Mouse (Mus musculus): ENCODE measurements around the gene Cd47. TPM values are rescaled to one million over a fixed set of nuclear protein-coding genes. Genes with fewer than 3 reads are reported as not detected.

The Cd47 gene
- polyA plus RNA-seq, 1 experiment from 2014 or later = 32.2 TPM

DNA sequence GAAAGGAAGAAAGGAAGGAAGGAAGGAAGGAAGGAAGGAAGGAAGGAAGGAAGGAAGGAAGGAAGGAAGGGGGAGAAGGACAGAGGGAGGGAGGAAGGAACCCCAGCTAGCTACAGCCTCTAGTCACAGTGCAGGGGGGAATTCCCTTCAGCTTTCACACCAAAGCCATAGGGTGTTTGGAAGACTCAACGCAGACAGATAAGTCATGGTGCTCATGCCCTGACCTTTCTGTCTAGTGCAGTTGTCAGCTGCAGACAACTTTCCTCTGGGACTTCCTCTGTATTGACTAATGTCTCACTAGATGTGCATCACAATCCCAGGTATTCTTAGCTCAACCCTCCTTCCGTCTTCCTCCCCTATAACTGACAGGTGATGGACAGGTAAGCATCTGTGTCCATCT, 3.4 kb upstream of the Cd47 start:
- WGBS = 92% methylated on average over 2 of the region's 2 CpGs
- H3K27me3 ChIP-seq (replicated peaks; ENCODE audit: low read depth, poor library complexity, severe bottlenecking) = no peaks in the 10 kb centered on the region

DNA sequence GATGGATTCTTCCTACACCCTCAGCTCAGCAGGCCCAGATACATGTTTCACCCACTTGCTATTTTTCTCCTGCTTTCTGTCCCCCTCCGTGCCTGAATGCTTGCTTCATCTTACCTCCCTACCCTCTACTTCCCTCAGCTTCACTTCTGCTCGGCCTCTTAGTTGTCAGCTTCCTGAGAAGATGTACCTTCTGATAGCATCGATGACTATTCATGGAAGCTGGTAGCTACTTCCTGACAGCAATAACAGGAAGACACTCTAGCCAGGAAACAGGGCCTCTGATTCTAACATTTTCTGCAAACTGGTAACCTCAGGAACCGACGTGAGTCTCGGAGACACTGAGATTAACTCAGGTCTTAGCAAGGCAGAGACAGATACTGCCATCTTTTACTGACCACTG, 1.5 kb upstream of the Cd47 start:
- Histone ChIP-seq H3K9me3 (no peaks in the 10 kb centered on the region), H3K27me3 (replicated peaks; ENCODE audit: low read depth, poor library complexity, severe bottlenecking) (0 out of 2 replicates have a peak, but pooled peaks cover 4% of the 10 kb centered on the region), H3K27ac (replicated peaks) (no peak overlapping the region), H3K36me3 (replicated peaks) (no peaks in the 10 kb centered on the region), H3K4me1 (peaks cover 8% of the 10 kb centered on the region), H3K4me3 (no peak overlapping the region)
- WGBS = 80% methylated on average over 6 of the region's 6 CpGs
- DNase-seq (ENCODE audit: low spot score) = no peak

More for the DNA sequence above, 3.4 kb upstream of the Cd47 start:
- Histone ChIP-seq H3K4me3 (no peak overlapping the region), H3K9me3 (no peaks in the 10 kb centered on the region), H3K27ac (replicated peaks) (no peak overlapping the region), H3K4me1 (peaks cover 5% of the 10 kb centered on the region; the same call in 1 of the 2 replicates), H3K36me3 (replicated peaks) (no peaks in the 10 kb centered on the region)
- no peak for DNase-seq (ENCODE audit: low spot score)

DNA sequence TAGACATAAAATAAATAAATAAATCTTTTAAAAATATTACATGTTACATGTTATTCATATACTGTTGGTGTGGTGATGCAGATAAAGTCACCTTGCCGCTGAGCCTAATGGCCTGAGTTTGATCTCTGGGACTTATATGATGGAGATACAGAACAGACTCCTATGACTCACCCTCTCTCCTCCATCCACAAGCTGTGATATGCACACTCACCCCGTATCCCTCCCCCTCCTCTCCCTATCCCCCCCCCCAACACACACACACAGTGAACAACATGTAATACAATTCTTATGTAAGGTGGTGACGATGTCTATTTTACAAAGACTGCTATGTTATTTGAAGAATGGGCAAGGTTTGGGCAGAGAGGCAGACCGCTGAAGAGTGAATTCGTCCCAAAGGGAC, 663 bp downstream of the Cd47 start:
- Histone ChIP-seq H3K9me3 (no peaks in the 10 kb centered on the region), H3K27me3 (replicated peaks; ENCODE audit: low read depth, poor library complexity, severe bottlenecking) (0 out of 2 replicates have a peak, but pooled peaks cover 4% of the 10 kb centered on the region), H3K27ac (replicated peaks) (no peak overlapping the region), H3K4me3 (no peak overlapping the region), H3K4me1 (peaks cover 27% of the 10 kb centered on the region), H3K36me3 (replicated peaks) (no peaks in the 10 kb centered on the region)
- WGBS = 88% methylated on average over 5 of the region's 5 CpGs
- no peak for DNase-seq (ENCODE audit: low spot score)

DNA sequence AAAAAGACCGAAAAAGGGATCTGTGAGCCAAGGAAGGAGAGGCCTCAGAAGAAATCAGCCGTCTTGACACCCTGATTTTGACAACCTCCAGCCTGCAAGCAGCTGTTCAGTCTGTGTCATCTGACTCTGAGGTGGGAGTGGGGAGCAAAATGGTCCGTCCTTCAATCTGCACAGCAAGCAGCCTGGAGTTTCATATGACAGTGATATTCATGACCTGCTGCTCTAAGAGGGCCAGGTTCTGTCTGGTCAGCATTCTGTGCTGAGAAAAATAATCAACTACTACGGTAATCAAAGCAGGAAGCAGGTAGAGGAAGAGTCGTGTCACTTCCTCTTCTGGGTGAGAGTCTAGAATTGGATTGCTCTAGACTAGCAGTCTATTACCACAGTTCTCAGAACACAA, 1.1 kb downstream of the Cd47 start:
- 67% methylated on average over 5 of the region's 5 CpGs for WGBS
- DNase-seq (ENCODE audit: low spot score) = no peak
- no peak overlapping the region for H3K4me3 ChIP-seq
- no peaks in the 10 kb centered on the region for H3K9me3 ChIP-seq
- no peak overlapping the region for H3K27ac ChIP-seq (replicated peaks)
- 0 out of 2 replicates have a peak, but pooled peaks cover 4% of the 10 kb centered on the region for H3K27me3 ChIP-seq (replicated peaks; ENCODE audit: low read depth, poor library complexity, severe bottlenecking)
- H3K36me3 ChIP-seq (replicated peaks) = no peaks in the 10 kb centered on the region
- peaks cover 29% of the 10 kb centered on the region for H3K4me1 ChIP-seq

DNA sequence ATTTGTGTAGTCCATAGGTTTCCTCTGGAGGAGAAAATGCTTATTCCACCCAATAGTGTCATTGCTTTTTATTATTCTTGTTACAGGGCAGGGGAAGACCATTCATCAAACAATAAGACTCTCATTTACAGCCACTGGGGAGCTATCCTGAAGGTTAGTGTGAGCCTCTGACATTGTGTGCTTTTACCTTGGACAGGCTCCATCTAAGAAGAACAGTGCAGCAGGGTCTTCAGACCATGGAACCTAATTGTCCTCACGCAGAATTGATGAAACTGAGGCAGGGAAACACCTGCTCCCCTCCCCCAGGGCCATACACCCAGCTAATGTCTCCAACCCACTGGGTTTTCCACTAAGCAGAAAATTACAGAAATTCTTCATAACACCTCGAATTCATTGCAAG, 2.7 kb downstream of the Cd47 start:
- no peak for DNase-seq (ENCODE audit: low spot score)
- H3K27ac ChIP-seq (replicated peaks) = no peak overlapping the region
- no peaks in the 10 kb centered on the region for H3K36me3 ChIP-seq (replicated peaks)
- WGBS = 63% methylated on average over 2 of the region's 2 CpGs
- 0 out of 2 replicates have a peak, but pooled peaks cover 4% of the 10 kb centered on the region for H3K27me3 ChIP-seq (replicated peaks; ENCODE audit: low read depth, poor library complexity, severe bottlenecking)
- H3K4me3 ChIP-seq = no peak overlapping the region
- peaks cover 29% of the 10 kb centered on the region for H3K4me1 ChIP-seq
- no peaks in the 10 kb centered on the region for H3K9me3 ChIP-seq

DNA sequence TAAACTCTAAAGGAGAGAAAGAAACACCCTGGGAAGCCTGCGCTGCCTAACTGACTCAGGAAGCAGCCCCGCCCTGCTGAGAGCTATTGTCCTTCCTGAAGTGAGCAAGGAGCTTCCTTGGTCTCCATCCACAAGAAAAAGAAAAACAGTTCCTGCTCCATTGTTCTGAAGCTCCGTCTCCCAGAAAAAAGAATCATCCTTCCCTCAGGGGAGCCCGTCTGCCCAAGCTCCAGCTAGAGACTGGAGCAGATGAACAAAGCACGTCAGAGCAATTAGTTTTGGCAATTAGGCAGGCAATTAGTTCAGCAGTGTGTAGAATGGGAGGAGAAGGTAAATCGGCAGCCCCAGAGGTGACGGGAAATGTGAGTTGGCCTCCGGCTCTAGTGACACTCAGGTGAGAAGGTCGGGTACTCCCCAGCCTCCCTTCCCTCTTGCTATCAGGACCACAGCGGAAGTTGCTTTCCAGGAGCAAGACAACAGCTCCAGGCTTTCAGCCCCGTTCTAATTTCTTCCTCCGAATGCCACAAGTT, 3.7 kb downstream of the Cd47 start:
- no peaks in the 10 kb centered on the region for H3K9me3 ChIP-seq
- 0 out of 2 replicates have a peak, but pooled peaks cover 4% of the 10 kb centered on the region for H3K27me3 ChIP-seq (replicated peaks; ENCODE audit: low read depth, poor library complexity, severe bottlenecking)
- WGBS = 2% methylated on average over 12 of the region's 12 CpGs
- peak; percentile 42 for DNase-seq (ENCODE audit: low spot score)
- H3K4me3 ChIP-seq = peak overlapping the region; percentile 51
- H3K27ac ChIP-seq (replicated peaks) = peak overlapping the region; percentile 77
- peaks cover 29% of the 10 kb centered on the region for H3K4me1 ChIP-seq
- no peaks in the 10 kb centered on the region for H3K36me3 ChIP-seq (replicated peaks)

DNA sequence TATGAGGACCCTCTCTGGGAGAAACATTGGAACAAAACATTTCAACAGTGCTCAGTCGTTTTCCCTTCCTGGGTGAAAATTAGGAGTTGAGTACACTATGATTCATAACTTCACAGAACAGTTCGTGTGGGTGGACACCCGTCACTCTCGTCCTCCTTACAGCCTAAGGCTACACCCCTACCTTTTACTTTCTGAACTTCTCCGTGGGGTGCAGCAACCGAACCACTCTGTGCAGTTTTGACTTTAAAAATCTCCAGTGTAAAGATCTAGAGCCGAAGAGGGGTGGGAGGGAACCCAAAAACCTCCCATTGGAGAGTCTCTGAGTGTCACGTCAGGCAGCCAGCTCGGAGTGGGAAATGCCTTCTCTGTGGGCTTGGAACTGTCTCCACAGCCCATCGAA, 6.6 kb downstream of the Cd47 start:
- H3K4me3 ChIP-seq = no peak overlapping the region
- no peaks in the 10 kb centered on the region for H3K9me3 ChIP-seq
- DNase-seq (ENCODE audit: low spot score) = no peak
- 85% methylated on average over 10 of the region's 10 CpGs for WGBS
- H3K27ac ChIP-seq (replicated peaks) = no peak overlapping the region
- H3K27me3 ChIP-seq (replicated peaks; ENCODE audit: low read depth, poor library complexity, severe bottlenecking) = 0 out of 2 replicates have a peak, but pooled peaks cover 4% of the 10 kb centered on the region
- peaks cover 25% of the 10 kb centered on the region for H3K4me1 ChIP-seq
- no peaks in the 10 kb centered on the region for H3K36me3 ChIP-seq (replicated peaks)

DNA sequence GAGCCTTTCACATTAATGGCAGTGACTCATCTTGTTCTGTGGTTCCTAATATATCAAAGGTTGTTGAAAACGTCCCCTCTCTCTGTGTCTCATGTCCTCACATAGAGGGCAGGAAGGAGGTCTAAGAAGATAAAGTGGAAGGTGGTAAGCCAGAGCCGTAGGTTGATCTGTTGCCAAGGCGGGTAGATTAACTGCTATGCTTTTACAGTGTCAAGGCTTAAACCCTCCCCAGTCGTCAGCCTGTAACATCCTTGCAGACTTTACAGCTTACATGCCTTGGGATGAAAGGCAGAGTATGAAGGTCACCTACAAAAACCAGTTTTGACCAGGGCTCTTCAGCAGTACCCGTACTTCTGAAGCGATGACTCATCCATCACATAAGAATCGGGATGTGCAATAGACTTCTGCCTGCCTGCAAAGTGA, 7.1 kb downstream of the Cd47 start:
- H3K27me3 ChIP-seq (replicated peaks; ENCODE audit: low read depth, poor library complexity, severe bottlenecking) = 0 out of 2 replicates have a peak, but pooled peaks cover 4% of the 10 kb centered on the region
- H3K4me3 ChIP-seq = no peak overlapping the region
- no peak overlapping the region for H3K27ac ChIP-seq (replicated peaks)
- 87% methylated on average over 7 of the region's 7 CpGs for WGBS
- no peaks in the 10 kb centered on the region for H3K36me3 ChIP-seq (replicated peaks)
- H3K9me3 ChIP-seq = no peaks in the 10 kb centered on the region
- DNase-seq (ENCODE audit: low spot score) = no peak
- H3K4me1 ChIP-seq = peaks cover 28% of the 10 kb centered on the region

DNA sequence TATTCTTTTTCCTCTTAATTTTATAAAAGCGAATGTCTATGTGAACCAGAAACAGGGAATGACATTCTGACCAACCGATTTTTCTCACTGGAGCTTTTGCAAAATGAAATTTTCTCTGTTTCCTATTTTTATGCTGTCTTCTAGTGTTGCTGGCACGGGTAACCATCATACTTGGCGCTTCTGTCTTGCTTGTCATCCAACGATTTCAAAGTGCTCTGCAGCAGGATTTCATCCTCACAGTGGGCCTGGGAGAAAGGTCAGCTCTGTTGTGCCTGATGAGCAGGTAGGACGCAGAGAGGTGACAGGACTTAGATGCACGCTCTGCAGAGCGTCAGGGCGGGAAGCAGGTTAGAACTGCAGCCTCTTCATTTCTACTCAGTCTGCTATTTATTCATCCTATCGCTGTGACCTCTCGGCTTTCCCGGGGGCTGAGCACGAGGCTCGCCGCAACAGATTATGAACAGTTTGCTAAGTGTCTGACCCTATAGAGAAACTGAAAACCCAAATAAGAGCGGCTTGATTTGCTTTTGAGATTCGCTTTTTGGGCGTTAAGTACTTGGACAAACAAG, 7.6 kb downstream of the Cd47 start:
- Histone ChIP-seq H3K4me1 (peaks cover 33% of the 10 kb centered on the region), H3K9me3 (no peaks in the 10 kb centered on the region), H3K36me3 (replicated peaks) (no peaks in the 10 kb centered on the region), H3K27me3 (replicated peaks; ENCODE audit: low read depth, poor library complexity, severe bottlenecking) (0 out of 2 replicates have a peak, but pooled peaks cover 3% of the 10 kb centered on the region), H3K4me3 (no peak overlapping the region), H3K27ac (replicated peaks) (no peak overlapping the region)
- WGBS = 84% methylated on average over 18 of the region's 18 CpGs
- no peak for DNase-seq (ENCODE audit: low spot score)

DNA sequence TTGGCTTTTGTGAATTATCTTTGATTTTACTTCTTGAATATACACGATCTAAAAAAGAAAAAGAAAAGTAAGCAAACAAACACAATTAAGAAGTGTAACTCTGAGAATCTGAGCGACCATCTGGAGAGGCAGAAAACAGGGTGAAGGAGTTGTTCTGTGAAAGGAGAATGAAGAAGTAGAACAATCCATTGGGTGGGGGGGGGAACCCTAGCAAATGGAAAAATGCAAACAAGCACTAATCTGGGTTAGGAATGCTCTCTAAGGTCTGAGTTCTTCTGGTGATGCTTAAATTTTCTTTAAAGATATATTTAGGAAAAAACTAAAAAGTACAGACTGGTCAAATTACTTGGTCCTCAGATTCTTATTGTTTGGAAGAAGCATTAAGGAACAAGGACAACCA, 11.6 kb downstream of the Cd47 start:
- WGBS = 89% methylated on average over 2 of the region's 2 CpGs
- H3K9me3 ChIP-seq = no peaks in the 10 kb centered on the region
- no peaks in the 10 kb centered on the region for H3K27me3 ChIP-seq (replicated peaks; ENCODE audit: low read depth, poor library complexity, severe bottlenecking)
- H3K36me3 ChIP-seq (replicated peaks) = no peaks in the 10 kb centered on the region
- H3K27ac ChIP-seq (replicated peaks) = no peak overlapping the region
- H3K4me1 ChIP-seq = peaks cover 20% of the 10 kb centered on the region
- no peak overlapping the region for H3K4me3 ChIP-seq
- no peak for DNase-seq (ENCODE audit: low spot score)

DNA sequence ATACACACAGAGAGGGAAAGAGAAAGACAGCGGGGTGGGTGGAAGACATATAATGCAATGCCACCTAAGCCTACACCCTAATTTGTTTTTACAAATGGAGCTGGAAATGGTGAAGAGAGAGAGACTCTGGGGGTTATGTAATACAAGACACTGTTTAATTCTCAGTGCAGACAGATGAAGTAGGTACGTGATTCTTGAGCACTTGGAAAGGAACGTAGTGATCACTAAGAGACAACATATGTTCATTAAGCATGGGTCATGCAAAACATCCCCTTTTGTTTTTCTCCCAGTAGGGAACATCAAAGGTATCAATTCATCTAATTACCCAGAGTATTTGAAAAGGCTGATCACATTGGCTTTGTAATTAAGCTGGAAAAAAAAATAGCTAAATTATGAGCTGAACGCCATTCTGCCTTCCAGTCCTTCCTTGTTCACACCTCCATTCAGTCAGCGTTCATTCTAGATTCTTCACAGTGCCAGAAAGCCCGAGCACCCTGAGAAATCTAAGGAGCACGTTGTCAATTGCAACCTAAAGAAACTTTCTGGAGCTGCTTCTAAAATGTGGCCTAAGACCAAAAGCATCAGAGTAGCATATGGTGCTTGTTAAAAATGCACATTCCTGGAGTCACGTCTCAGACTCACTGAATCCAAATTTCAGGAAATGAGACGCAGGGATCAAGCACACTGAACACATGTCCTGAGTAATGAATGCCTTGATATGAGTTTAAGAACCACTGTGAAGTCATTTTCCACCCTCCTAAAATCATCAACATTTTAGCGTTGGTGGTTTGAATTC, 12.7 kb downstream of the Cd47 start:
- WGBS = 39% methylated on average over 10 of the region's 10 CpGs
- DNase-seq (ENCODE audit: low spot score) = peak; percentile 37
- Histone ChIP-seq H3K4me1 (peaks cover 22% of the 10 kb centered on the region), H3K36me3 (replicated peaks) (no peaks in the 10 kb centered on the region), H3K4me3 (no peak overlapping the region), H3K27ac (replicated peaks) (peak overlapping the region; percentile 32; the same call in 1 of the 2 replicates), H3K9me3 (no peaks in the 10 kb centered on the region), H3K27me3 (replicated peaks; ENCODE audit: low read depth, poor library complexity, severe bottlenecking) (no peaks in the 10 kb centered on the region)

DNA sequence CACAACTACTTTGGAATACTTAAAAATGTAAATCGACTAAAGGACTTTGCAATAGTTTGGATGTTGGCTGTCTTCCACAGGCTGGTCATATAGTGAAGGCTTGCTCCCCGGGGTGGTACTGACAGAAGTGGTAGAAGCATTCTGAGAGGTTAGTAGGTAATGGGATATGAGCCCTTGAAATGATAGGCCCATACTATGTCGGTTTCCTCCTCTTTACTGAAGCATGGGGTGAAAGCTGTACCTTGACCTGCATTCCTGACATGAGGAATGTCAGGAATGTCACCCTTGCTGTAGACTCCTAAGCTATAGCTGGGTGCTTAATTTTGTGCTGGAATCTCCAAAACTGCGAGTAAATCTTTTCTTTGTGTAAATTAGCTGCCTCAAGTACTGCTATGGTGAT, 14.1 kb downstream of the Cd47 start:
- no peaks in the 10 kb centered on the region for H3K27me3 ChIP-seq (replicated peaks; ENCODE audit: low read depth, poor library complexity, severe bottlenecking)
- H3K4me3 ChIP-seq = no peak overlapping the region
- DNase-seq (ENCODE audit: low spot score) = peak; percentile 20
- H3K9me3 ChIP-seq = no peaks in the 10 kb centered on the region
- no peaks in the 10 kb centered on the region for H3K36me3 ChIP-seq (replicated peaks)
- H3K27ac ChIP-seq (replicated peaks) = no peak overlapping the region
- peaks cover 32% of the 10 kb centered on the region for H3K4me1 ChIP-seq
- WGBS = 57% methylated on average over 4 of the region's 4 CpGs

DNA sequence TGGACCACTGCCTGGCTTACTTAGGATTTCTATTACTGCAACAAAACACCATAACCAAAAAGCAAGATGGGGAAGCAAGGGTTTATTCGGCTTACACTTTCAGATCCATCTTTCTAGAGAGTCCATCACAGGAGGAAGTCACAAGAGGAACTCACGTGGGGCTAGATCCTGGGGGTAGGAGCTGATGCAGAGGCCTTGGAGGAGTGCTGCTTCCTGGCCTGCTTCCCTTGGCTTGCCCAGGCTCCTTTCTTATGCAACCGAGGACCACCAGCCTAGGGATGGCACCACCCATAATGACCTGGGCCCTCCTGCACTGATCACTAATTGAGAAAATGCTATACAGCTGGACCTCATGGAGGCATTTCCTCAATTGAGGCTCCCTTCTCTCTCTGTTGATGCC, 16.6 kb downstream of the Cd47 start:
- H3K4me3 ChIP-seq = no peak overlapping the region
- H3K4me1 ChIP-seq = peaks cover 32% of the 10 kb centered on the region
- no peak for DNase-seq (ENCODE audit: low spot score)
- H3K9me3 ChIP-seq = no peaks in the 10 kb centered on the region
- H3K36me3 ChIP-seq (replicated peaks) = no peaks in the 10 kb centered on the region
- no peaks in the 10 kb centered on the region for H3K27me3 ChIP-seq (replicated peaks; ENCODE audit: low read depth, poor library complexity, severe bottlenecking)
- 84% methylated on average over 3 of the region's 3 CpGs for WGBS
- H3K27ac ChIP-seq (replicated peaks) = no peak overlapping the region
